Mouse (Mus musculus) spleen, postnatal 4 days (tissue): ENCODE data around the gene Azi2.
A peak's percentile ranks its signal among the peaks of the same experiment; 100 is the strongest.

Experiments
- DNase-seq, 2 experiments: peaks; one replicate each; pipeline ENCODE4 v3.0.0; 2022; ENCODE audit warnings: low spot score in 2 of 2

The Azi2 gene

GRCm38 (mm10) chr9:118040218-118041021 is at the start of gene Azi2:
Gene Azi2, plus strand, starts transcription at chr9:118040499.
- peak; percentile 97 to 99 for DNase-seq

DNA sequence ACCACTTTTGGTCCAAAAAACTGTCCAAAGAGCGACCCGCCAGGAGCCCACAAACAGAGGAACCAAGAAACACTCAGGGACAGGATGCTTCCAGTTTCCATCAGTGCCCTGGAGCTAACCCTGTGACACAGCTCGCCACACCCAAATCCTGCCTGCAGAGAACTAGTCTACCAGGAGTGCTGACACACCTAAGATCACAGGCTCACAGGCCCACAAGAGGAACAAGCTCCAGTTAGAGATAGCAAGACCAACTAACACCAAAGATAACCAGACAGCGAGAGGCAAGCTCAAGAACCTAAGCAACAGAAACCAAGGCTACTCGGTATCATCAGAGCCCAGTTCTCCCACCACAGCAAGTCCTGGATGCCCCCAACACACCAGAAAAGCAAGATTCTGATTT is 43.7 kb upstream of the Azi2 start:
- no peak for DNase-seq

DNA sequence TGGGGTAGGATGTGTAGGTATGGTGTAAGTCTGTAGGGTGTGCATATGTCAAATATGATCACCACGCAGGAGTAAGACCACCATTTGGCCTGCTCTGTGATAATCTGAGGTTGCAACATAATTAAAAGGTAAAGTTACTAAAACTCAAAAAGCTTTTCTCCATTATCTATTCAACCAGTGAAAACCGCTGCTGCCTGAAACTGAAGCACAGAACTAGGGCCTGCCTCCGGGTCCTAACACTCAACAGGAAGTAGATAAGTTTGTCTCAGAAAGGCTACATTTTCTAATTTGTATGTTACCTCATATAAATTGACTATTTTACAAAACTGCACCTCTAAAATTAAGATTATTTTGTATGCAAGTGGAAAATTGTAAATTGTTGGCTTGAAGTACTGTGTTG is 38.8 kb upstream of the Azi2 start:
- no peak for DNase-seq

GRCm38 (mm10) chr9:118003218-118003886 is 36.9 kb upstream of the Azi2 start:
- no peak for DNase-seq

DNA sequence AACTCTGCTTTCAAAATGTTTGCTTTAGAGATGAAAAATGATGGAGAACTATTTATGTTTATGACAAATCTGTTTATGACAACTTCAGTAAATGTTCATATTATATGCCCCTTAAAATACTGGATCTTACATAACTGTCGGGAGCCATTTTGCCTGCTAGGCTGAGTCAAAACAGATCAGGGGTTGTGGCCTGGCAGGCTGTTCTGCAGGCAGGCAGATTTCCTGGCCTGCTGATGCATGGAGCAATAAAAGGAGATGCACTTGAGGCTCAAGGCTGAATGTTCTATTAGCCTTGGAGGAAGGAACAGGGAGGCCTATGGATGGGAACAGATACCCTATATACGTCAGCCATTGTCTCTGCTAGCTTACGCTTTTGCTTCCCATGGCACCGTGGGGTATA is 36.4 kb upstream of the Azi2 start:
- DNase-seq: no peak

DNA sequence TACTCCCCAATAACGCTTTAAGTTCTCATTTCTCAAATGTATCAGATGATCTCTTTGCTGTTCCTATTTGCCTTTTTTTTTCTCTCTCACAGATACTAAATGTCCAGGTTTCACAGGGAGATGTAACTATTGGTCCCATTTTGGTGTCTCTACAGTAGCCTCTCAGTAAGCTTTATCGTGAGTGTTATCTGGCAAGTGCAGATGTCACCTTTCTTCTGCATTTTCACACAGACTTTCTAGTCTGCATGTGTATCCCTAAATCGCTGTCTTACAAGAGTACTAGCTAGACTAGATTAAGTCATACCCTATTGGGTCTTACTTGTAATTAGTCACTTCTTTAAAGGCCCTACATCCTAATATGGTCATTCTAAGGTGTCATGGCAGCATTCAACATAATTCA is 27.4 kb upstream of the Azi2 start:
- DNase-seq: no peak

- DNase-seq: no peak
These were observed 15.3 kb upstream of the Azi2 start for GRCm38 (mm10) chr9:118024966-118025365.

DNA sequence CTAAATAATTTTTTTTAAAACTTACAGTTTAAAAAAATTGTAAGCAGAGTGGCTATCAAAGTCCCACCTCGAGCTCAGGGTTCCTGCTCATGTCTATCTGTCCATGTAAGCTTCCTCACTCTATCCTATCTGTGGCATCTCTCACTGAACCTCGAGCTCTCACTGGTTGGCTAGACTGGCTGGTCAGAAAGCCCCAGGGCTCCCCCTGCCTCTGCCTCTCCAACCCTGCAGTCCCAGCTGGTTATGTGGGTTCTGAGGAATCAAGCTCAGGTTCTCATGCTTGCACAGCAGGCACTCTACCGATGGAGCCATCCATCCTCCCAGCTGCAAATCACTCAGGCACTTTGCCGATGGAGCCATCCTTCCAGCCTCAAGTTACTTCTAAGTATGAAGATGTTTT is 10.8 kb upstream of the Azi2 start:
- no peak for DNase-seq

- DNase-seq: no peak
These were observed 10.0 kb upstream of the Azi2 start for GRCm38 (mm10) chr9:118030252-118030651.

DNA sequence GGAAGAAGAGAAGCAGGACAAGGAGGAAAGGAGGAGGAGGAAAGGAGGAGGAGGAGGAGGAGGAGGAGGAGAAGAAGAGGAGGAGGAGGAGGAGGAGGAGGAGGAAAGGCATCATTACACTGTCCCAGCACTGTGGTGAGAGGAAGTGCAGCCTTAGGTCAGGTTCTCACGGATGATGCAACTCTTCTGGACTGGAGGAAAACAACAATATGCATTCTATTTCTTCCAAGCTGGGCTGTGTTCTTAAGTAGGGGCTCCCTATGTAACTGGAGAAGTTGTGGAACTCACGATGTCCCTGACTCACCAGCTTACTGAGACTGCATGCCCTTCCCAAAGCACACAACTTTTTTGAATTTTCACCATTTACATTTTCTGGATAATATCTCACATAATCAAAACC is 8.6 kb upstream of the Azi2 start:
- DNase-seq: no peak

DNA sequence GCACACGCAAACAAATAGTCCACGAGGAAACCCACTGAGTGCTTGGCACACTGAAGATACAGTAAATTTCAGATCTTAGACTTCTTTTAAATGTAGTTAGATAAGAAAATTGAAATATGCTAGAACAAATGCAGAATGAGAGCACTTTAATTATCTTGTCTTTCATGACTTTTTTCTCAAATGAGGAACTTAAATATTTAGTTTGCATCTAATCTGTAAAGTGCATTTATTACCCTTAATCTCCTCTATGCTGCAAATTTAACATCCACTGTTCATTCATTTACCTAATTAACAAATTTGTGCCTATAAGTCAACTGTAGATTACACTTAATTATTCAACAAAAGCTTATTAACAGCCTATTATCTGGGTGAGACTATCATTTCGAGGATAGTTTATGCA is 5.3 kb upstream of the Azi2 start:
- no peak for DNase-seq

DNA sequence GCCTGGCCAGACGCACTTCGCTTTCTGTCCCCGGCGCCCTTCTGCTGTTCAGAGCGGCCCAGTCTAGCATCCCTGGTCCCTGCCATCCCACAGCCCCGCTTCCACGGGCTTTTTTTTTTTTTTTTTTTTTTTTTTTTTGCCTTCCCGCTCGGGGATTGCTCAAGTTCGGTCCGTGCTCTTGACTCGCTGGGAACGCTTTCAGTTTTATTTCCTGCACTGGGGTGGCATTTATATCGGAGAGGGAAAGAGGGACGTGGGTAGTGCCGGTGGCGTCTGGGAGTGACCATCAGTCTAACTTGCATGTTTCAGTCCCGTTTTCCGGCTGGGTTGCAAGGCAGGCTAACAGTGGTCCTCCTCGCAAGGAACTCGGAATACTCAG is 712 bp downstream of the Azi2 start:
- peak in 1 of 2 experiments; percentile 73 for DNase-seq

DNA sequence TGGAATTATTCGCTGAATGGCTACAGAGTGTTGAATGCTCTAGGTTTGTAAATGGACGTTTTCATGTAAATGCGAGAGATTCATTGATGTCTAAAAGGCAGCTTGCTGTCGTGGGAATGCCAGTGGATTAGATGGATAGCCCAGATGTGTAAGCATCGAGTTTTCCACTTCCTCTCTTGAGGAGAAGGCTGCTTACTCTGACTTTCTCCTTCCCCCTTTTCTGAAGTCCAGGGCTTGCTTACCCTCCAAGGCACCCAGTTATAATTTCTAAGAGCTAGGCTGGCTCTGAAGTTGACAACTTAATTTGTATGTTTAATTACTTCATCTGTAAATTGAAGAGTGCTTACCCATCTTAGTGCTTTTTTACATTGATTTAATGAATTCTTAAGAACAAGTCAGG is 1.3 kb downstream of the Azi2 start:
- no peak for DNase-seq

DNA sequence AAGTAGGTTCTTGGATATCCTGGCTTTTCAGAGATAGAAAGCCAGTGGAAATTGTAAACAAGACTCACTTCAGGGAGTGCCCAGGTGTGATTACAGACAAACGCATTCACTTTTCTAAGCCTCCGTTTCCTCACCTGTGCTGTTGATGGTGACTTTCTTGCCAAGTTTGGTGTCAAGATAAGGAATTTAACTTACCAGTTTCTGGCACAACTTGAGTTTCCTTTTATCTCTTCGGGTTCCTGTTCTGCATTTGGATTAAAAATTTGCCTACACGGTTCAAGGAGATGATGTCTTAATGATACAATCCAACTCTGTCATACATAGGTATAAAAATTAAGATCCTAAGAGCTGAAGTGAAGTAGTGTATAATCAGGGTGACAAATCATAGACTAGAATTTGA is 2.4 kb downstream of the Azi2 start:
- no peak for DNase-seq

- no peak for DNase-seq
These were observed 3.3 kb downstream of the Azi2 start for GRCm38 (mm10) chr9:118043581-118043980.

GRCm38 (mm10) chr9:118045011-118045533 is 4.8 kb downstream of the Azi2 start:
- DNase-seq: no peak

GRCm38 (mm10) chr9:118053286-118053685 is 13.0 kb downstream of the Azi2 start:
- no peak for DNase-seq

DNA sequence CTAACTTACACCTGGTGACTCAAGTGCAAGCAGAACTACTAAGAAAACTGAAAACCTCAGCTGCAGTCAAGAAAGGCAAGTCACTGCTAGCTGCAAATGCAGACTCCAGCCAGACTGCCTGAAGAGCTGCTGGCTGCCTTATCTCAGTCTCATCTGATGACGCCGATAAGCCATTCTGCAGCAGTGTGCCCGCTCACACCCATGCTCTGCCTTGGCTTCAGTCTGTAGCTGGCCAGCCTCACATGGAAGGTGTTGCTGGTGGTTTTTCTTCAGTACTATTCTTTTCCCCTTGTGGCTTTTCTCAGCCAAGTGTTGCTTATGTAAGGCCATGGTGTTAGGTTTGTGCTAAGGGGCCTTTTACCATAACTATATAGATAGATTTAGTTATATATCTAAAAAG is 18.8 kb downstream of the Azi2 start:
- peak in 1 of 2 experiments; percentile 33 for DNase-seq

DNA sequence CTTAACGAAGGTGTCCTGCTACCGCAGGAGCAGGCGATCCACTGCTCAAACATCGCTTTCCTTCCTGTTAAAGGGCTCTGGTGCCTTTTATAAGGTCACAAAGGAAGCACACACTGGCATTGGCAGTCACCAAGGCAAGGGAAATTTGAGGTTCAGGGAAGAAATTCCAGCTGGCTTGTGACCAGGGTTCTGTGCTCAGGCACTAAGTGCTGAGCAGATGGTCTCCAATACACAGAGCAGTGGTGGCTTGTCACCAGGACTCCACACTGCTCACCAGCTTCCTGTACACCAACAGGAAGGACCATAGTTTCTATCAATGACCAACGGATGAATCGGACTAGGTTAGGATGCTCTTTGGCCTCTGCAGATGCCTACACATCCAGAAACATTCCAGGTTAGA is 30.1 kb downstream of the Azi2 start:
- no peak for DNase-seq

DNA sequence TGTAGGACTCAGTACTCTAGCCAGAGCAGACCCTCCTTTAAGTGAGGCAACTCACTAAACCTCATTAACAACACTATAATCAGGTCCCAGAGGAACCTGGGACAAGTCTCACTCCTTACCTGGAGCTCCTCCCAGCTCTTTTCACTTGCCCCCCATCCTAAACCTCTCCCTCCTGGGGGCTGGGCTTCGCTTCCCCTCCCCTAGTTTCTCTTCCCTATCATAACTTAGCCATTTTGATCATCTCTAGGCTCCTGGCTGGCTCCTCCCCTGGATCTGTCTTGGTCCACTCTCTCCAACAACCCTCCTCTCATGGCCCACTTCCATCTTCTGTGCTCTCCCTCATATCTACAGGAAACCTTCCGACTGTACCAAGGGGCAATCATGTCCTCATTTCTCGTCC is 31.0 kb downstream of the Azi2 start:
- DNase-seq: no peak

DNA sequence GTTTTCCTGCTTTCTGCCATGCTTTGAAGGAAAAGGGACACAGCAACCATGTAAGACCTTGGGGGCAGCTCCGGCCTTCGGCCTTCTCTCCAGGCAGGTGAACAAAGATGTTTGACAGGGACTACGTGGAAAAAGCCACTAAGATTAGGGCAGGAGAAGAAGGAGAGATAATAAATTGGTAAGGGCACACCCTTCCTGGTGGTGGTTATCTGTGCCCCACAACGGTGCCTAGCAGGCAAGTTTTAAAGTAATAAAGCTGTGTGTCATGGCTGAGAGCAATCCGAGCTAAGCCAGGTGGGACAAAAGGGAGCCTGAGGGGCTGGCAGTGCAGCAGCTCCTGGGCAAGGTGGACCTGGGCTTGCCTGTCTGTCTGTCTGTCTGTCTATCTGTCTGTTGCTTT is 31.8 kb downstream of the Azi2 start:
- DNase-seq: no peak

DNA sequence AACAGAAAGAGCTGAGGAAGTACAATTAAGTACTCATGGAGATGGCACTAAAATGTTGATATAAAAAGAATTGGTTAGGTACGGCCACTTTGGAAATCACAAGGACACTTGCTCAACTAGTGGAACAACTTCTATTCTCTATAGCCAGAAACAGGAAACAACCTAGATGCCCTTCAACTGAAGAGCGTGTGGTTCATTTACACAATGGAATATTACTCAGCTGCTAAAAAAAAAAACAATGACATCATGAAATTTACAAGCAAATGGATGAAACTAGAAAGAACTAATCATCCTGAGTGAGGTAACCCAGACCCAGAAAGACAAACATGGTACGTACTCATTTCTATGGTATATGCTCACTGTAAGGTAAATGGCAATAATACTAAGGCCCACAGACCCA is 33.1 kb downstream of the Azi2 start:
- no peak for DNase-seq
